Mouse (Mus musculus): ENCODE data around the gene Hmgcl.

Hmgcl gene

DNA sequence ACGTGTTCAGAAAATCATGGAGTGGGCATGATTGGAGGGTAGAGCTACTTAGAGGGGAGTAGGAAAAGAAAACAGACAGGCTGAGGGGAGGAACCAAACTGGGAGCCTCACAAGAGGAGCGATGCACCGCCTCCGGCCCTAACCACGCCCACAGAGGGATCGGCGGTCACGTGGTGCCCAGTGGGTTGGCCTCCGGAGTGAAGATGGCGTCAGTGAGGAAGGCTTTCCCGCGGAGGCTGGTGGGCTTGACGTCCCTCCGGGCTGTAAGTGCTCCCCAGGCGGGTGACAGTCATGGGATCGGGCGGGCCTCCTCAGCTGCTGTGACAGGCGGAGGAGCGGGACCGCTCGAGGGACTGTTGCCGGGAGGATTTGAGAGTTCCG lies at the start of gene Hmgcl:
Gene Hmgcl, plus strand, starts transcription at position 171 of the 381 bp plus-strand sequence.
- DNase-seq (ENCODE audit: low spot score) = peak; percentile 93

DNA sequence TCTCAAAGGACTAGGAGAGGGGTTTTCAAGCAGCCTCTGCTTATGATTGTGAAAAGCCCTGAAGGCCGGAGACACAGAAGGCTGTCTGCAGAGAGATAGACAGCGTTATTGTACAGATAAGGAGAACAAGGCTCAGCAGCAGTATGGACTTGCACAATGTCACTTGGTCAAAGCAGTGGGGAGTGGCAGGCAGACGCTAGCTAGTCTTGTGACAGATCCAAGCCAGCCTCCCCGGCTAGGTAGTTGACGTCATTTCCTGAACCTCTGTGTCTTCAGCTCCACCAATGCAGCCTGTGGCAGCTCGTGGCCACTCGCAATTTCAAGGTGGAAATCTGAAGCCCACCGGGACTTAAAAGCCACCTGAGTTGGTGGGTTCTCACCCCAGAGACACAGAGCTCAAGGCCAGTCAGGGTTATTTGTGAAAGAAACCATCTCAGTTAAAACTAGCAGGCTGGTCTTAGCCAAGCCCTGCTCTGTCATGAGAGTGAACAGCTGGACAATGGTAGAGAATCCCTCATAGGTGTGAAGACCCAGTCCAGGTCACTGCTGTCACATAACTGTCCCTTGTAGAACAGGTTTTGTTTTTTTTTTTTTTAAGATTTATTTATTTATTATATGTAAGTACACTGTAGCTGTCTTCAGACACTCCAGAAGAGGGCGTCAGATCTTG lies 47.7 kb upstream of the Hmgcl start:
- DNase-seq (ENCODE audit: low spot score) = no peak

- no peak for DNase-seq (ENCODE audit: low spot score)
Observed at GRCm38 (mm10) chr4:135899050-135899448, 47.2 kb upstream of the Hmgcl start.

DNA sequence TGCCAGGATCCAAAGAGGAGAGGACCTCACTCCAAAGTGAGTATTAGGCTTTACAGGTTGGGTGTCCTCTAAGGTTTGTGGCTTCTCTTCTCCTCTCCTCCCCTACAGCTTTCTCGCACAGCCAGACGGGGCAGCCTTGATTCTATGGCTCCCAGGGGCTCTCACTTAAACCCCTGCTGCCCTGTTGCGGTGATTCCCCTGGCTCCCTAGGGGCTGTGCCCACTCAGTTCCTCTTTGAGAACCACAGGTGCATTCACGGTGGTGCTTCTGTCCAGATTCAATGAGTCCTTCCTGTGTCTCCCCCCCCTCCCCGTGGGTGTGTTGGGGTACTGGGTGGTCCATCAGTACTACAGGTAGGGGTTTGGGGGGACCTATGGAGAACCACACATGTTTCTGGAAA lies 46.2 kb upstream of the Hmgcl start:
- no peak for DNase-seq (ENCODE audit: low spot score)

DNA sequence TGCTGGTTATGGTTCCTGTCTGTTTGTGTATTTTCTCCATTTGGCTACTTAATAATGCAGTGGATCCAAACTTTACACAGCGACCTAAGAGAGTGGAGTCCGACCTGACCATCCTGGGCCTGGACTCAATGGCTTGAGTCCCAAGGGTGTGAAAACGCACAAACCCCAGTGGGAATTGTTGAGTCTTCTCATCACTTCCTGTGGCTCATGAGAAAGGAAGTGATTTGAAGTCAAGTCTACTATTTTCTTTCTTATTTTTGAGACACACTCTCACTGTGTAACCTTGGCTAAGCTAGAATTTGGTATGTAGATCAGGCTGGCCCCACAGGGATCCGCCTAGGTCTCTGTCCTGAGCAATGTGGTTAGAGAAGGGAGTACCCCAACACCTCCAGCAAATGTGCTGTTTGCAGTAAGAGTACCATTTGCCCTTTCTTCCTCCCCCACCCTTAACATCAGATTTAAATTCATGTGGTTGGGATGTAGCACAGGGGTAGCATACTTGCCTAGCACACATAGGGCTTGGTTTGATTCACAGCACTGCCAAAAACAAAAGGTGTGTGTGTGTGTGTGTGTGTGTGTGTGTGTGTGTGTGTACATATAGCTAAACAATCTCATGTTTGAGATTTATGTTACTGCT lies 43.5 kb upstream of the Hmgcl start:
- no peak for DNase-seq (ENCODE audit: low spot score)

GRCm38 (mm10) chr4:135904810-135905209 lies 41.4 kb upstream of the Hmgcl start:
- DNase-seq (ENCODE audit: low spot score) = no peak

DNA sequence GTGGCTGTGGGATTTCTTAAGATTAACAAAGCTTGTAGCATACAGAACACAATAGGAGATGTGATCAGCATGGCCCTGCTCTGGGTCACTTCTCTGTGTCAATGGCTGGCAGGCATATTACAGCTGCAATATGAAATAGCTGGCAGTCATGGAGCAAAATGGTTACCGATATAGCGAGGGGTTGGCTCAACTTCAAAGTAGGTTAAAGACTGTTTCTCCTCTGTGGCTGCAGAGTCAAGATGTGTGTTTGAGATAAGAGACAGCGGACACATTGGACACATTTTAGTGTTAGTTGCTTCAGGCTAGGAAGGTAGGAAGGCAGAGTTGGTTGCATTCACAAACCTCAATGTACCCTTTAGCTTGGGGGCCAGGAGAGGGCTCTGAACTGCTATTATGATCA lies 39.6 kb upstream of the Hmgcl start:
- no peak for DNase-seq (ENCODE audit: low spot score)

DNA sequence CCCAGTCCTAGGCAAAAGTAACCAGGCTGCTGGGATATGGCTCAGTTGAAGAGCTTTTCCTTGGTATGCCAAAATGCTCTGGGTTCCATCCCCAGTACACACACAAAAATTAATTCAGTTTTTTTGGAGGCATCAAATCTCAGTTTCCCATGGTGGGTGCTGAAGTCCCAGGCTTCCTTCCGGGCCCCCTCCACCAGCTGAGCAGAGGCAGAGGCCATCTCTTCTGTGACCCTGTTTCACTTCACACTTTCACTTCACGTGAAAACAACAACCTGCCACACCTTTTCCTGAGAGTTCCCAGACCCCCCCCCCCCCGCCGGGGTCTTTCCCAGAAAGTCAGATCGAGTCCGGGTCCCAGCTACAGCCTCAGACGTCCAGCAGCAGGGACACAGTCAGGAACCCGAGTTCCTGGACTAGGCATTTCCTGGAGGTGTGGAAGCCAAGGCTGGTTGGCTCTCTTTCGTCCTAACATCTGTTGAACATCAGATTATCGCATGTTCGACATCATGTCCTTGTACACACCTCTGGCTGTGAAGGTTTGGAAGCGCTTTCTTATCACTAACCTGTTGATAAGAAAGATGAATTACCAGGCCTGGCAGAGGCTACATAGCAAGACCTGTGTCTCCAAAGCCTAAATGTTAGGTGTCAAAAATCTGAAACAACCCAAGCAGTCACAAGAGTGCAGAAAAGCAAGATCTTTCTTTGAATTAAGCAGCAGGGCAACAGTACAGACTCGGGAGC lies 36.8 kb upstream of the Hmgcl start:
- no peak for DNase-seq (ENCODE audit: low spot score)

DNA sequence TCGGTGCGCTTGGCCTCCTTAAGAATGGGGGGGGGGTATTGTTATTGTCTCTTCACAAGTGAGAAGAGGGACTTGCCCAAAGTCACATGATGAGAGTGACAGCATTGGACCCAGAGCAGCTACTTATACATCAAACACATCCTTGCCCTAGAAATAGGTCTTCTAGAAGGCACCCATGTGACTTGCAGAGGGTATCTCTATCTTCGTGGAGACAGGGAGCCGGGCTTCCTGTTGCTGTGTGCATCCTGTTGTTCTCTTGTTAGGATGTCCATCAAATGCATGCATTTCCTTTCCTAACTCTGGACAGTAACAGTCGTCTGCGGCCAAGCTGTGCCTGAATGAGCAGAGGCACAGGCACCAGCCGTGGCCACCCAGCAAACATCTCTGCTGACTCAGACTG lies 34.7 kb upstream of the Hmgcl start:
- DNase-seq (ENCODE audit: low spot score) = no peak

DNA sequence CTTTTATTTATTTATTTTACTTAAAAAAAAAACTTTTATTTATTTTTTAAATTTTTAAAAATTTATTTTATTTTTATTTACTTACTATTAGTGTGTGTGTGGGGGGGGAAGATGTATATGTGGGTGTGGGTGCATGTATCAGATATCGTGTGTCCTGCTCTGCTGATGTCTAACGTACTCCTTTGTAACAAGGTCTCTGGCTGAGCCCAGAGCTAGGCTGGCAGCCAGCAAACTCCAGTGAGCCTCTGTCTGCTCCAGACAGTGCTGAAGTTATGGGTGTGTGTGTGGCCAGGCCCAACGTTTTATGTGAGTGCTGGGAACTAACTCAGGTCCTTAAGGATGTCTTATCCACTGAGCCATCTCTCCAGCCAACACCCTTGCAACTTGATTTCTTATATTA lies 34.1 kb upstream of the Hmgcl start:
- DNase-seq (ENCODE audit: low spot score) = no peak

GRCm38 (mm10) chr4:135912835-135913234 lies 33.4 kb upstream of the Hmgcl start:
- no peak for DNase-seq (ENCODE audit: low spot score)

DNA sequence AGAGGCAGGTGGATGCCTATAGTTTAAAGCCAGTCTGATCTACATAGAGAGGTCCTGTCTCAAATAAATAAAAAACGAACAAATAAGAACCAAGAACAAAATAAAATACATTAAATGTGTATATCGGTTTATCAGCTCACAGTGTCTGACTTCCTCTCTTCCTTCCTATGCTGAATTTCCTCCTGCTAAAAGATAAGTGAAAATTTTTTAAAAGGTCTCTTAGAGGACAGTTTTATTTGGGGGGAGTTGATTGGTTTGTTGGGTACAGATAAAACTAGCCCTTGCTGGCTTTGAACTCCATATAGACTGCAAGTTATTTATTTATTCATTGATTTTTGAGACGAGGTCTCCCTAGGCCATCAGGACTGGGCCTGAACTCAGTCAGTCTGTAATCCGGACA lies 32.8 kb upstream of the Hmgcl start:
- DNase-seq (ENCODE audit: low spot score) = no peak

DNA sequence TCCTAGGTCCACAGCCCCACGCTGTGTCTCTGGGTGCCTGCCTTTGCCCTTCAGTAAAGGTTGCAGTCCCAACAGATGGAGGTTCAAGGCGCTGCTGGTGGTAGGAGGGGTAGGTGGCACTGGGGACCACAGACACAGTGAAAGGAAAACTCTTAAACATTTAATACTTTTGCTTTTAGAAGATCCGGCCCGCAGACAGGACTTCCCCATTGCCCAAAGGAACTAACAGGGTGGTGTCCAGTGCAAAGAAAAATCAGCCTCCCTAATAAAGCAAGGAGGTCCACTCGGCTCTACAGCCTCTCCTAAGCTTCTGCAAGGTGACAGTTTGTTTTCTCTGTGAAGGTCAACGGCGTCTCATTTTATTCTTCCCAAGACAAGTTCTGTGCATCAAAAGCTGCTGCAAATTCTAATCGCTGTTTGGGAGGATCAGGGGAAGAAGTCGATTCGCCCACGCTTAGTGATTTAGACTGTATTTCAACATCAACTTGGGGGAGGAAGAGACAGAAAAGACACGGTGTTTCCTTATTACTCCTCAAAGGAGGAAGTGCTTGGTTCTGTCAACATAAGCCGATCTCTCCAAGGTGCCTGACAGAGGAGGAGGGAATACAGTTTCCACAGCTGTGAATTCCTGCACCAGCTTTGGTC lies 27.5 kb upstream of the Hmgcl start:
- DNase-seq (ENCODE audit: low spot score) = no peak

DNA sequence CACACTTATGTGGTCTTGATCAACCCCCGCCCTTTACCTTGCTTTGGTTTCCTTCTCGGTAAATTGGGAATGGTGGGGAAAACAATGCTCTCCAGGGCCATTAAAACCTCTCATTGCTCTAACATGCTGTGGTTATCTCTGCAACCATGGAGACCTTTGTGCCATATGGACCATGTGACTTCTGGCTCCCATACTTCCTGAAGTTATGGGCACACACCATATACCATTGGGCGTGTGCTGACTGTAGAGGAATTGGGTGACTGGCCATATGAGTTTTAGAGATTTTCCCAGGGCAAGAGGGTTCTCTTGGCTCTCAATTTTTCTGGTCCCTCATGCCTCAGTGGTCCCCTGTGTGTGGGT lies 27.0 kb upstream of the Hmgcl start:
- no peak for DNase-seq (ENCODE audit: low spot score)

- peak; percentile 96 for DNase-seq (ENCODE audit: low spot score)
Observed at GRCm38 (mm10) chr4:135920304-135921241, 25.7 kb upstream of the Hmgcl start, which contains the start of gene Fuca1. Fuca1 (plus strand) TSS chr4:135920735.

GRCm38 (mm10) chr4:135921257-135922120 lies 24.8 kb upstream of the Hmgcl start:
- no peak for DNase-seq (ENCODE audit: low spot score)

- DNase-seq (ENCODE audit: low spot score) = no peak
Observed at GRCm38 (mm10) chr4:135922190-135922589, 24.1 kb upstream of the Hmgcl start.

DNA sequence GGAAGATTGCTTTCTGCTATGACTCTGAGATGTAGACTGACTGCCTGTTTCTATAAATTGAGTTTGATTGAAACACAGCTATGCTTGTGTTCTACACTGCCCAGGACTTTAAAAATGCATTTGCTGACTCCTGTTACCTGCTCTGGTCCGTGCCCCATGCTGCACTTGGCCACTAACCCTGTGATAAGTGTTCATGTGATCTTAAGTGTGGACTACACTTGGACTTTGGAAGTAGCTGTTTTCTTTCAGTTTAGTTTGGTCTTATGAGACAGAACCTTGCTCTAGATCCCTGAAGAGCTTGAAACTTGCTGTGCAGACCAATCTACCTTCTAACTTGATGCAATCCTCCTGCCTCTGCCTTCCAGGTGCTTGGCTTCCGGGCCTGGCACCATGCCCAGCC lies 21.8 kb upstream of the Hmgcl start:
- DNase-seq (ENCODE audit: low spot score) = no peak

- no peak for DNase-seq (ENCODE audit: low spot score)
Observed at GRCm38 (mm10) chr4:135925341-135925740, 20.9 kb upstream of the Hmgcl start.

DNA sequence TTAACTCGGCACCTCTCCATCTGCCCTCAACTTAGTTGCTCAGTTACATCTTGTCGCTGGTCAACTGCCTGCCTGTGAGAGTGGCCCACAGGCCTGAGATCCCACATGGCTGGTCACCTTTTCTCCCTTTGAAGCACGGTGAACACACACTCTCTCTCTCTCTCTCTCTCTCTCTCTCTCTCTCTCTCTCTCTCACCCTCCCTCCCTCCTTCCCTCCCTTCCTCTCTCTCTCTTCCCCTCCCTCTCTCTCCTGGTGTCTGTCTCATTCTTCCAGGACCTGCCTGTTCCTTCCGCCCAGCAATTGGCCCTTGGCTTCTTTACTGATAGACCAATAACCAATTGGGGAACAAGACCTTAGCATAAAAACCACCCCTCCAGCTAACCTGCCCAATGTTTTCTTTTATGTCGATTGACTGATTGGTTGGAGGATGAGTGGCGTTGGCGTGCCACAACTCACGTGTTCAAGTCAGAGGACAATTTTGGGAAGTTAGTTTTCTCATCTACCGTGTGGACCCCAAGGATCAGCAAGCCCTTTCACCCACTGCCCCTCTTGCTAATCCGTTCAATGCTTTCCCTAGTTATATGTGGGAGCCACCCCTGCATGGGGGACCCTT lies 19.9 kb upstream of the Hmgcl start:
- no peak for DNase-seq (ENCODE audit: low spot score)
